20 mouse cellular contexts compared by ENCODE assay signal in genomic region chr13:34152695-34153094, GRCm38 (mm10). TPM values are rescaled to one million over a fixed set of nuclear protein-coding genes. Genes with fewer than 3 reads are reported as not detected.
A peak's percentile ranks its signal among the peaks of the same experiment; 100 is the strongest.
DNase-seq lines count a peak whose midpoint lies in the region; ATAC-seq and TF ChIP-seq lines count a peak whose summit lies in the region.
"Had no signal": no experiment of that assay in that cellular context is flagged by ENCODE, and none has a peak within 500 bp of the region (broad histone marks: within the 10 kb centered on the region; RNA-seq: fewer than 3 reads in every experiment).

No protein-coding gene starts in this region.

- WGBS in kidney, embryonic 15.5 days, result 74% methylated on average over 7 of the region's 7 CpGs

- peak; percentile 21 for DNase-seq in embryo, embryonic 11 days
- no peak for DNase-seq in embryo, embryonic 10.5 days (ENCODE audit: low spot score)
- DNase-seq in kidney, adult 18-20 months, result peak; percentile 38
- no peak for DNase-seq in ES-E14 (ENCODE audit: low read depth, low spot score)
- peak; percentile 46 for DNase-seq in kidney, postnatal 14 days
- DNase-seq in spleen, adult 12 weeks (ENCODE audit: low spot score), result no peak
- no peak for DNase-seq in T-cell, adult 2 months (ENCODE audit: low spot score)
- DNase-seq: adrenal gland, adult 2 months; cerebellum, adult 18-20 months; gastrocnemius, postnatal 25 days; lung, postnatal 10 days had no signal

- H3K27me3 ChIP-seq in kidney, embryonic 15.5 days, result no peaks in the 10 kb centered on the region
- H3K27me3 ChIP-seq: CH12.LX; embryonic facial prominence, embryonic 15.5 days; heart, embryonic 15.5 days; hindbrain, embryonic 12.5 days; limb, embryonic 13.5 days; neural tube, embryonic 12.5 days had no signal

- no peak overlapping the region for H3K9ac ChIP-seq in kidney, embryonic 15.5 days
- H3K9ac ChIP-seq in ES-E14 (ENCODE audit: insufficient read depth, low read depth, low read length, poor library complexity, severe bottlenecking), result no peak overlapping the region
- H3K9ac ChIP-seq: embryonic facial prominence, embryonic 15.5 days; heart, embryonic 15.5 days; hindbrain, embryonic 12.5 days; limb, embryonic 13.5 days; liver, embryonic 15.5 days; neural tube, embryonic 12.5 days had no signal

- H3K36me3 ChIP-seq in kidney, embryonic 15.5 days, result no peaks in the 10 kb centered on the region
- H3K36me3 ChIP-seq in ES-E14 (ENCODE audit: control insufficient read depth, insufficient read depth, low read length, poor library complexity, severe bottlenecking), result no peaks in the 10 kb centered on the region
- H3K36me3 ChIP-seq: embryonic facial prominence, embryonic 15.5 days; heart, embryonic 15.5 days; hindbrain, embryonic 12.5 days; limb, embryonic 13.5 days; liver, embryonic 15.5 days; neural tube, embryonic 12.5 days had no signal

- ATAC-seq in kidney, embryonic 15.5 days (replicated peaks; ENCODE audit: low FRiP score), result no peak

- in situ Hi-C loops in ES-E14 (cut with MboI; ENCODE audit: low sequenced_read_pairs in 2 of 2, unreplicated experiment in 2 of 2), result no loop called here

- no peak overlapping the region for H3K4me2 ChIP-seq in kidney, embryonic 15.5 days
- H3K4me2 ChIP-seq: embryonic facial prominence, embryonic 15.5 days; heart, embryonic 15.5 days; hindbrain, embryonic 12.5 days; limb, embryonic 13.5 days; liver, embryonic 15.5 days; neural tube, embryonic 12.5 days had no signal

- H3K9me3 ChIP-seq in kidney, embryonic 15.5 days (replicated peaks), result no peaks in the 10 kb centered on the region
- no peaks in the 10 kb centered on the region for H3K9me3 ChIP-seq in ES-E14 (ENCODE audit: control insufficient read depth, insufficient read depth, low read depth, low read length)
- H3K9me3 ChIP-seq: embryonic facial prominence, embryonic 15.5 days; heart, embryonic 15.5 days; hindbrain, embryonic 12.5 days; limb, embryonic 13.5 days; liver, embryonic 15.5 days; megakaryocyte, embryonic 14.5 days; neural tube, embryonic 12.5 days had no signal

- no peak overlapping the region for H3K4me3 ChIP-seq in kidney, embryonic 15.5 days (replicated peaks)
- H3K4me3 ChIP-seq in ES-E14 (ENCODE audit: insufficient read depth in 1 of 2, low read depth in 1 of 2, low read length in 2 of 2, poor library complexity in 1 of 2, severe bottlenecking in 1 of 2), result no peak overlapping the region
- H3K4me3 ChIP-seq: embryonic facial prominence, embryonic 15.5 days; heart, embryonic 15.5 days; hindbrain, embryonic 12.5 days; limb, embryonic 13.5 days; liver, embryonic 15.5 days; megakaryocyte, embryonic 14.5 days; neural tube, embryonic 12.5 days had no signal

- H3K27ac ChIP-seq in kidney, embryonic 15.5 days, result no peak overlapping the region
- H3K27ac ChIP-seq in ES-E14 (ENCODE audit: insufficient read depth, low read depth, low read length, poor library complexity, severe bottlenecking), result peak overlapping the region; percentile 83; the same call in 1 of the 2 replicates
- H3K27ac ChIP-seq: embryonic facial prominence, embryonic 15.5 days; hindbrain, embryonic 12.5 days; limb, embryonic 13.5 days; liver, embryonic 15.5 days; neural tube, embryonic 12.5 days had no signal

- H3K4me1 ChIP-seq in kidney, embryonic 15.5 days, result peaks cover 45% of the 10 kb centered on the region
- H3K4me1 ChIP-seq in ES-E14 (ENCODE audit: control insufficient read depth in 2 of 2, insufficient read depth in 2 of 2, low read length in 2 of 2, poor library complexity in 1 of 2), result peaks cover 31 to 32% of the 10 kb centered on the region in 2 experiments

TF ChIP-seq in ES-E14, 5 proteins besides CTCF, POLR2A, EP300 and RAD21:
- TF ChIP-seq ZNF384 (IDR thresholded peaks at IDR 0.05; ENCODE audit: low read depth, low read length) (no peak), HCFC1 (IDR thresholded peaks at IDR 0.05; ENCODE audit: borderline replicate concordance, insufficient read depth, low read length) (no peak), CHD2 (IDR thresholded peaks at IDR 0.05; ENCODE audit: low read depth, low read length) (no peak), MAFK (IDR thresholded peaks at IDR 0.05; ENCODE audit: insufficient read depth, low read depth, low read length) (no peak), ZC3H11A (IDR thresholded peaks at IDR 0.05; ENCODE audit: borderline replicate concordance, low read depth, low read length) (no peak)

RNA-seq across cellular contexts. Expression of gene Psmg4, which starts 10.1 kb away (rescaled TPM):
- 79.0 and 88.7 TPM in 2 replicates for polyA plus RNA-seq in kidney, embryonic 15.5 days (2015; fragmentation: Nextera tagmentation; extraction: Ambion mirVana)
- total RNA-seq in ES-E14 (2012; rRNA removed), result 80.1 and 99.8 TPM in 2 replicates

RNA-seq across cellular contexts. Expression of gene Tubb2b, which starts 22.4 kb away (rescaled TPM):
- 29.3 and 36.6 TPM in 2 replicates for polyA plus RNA-seq in kidney, embryonic 15.5 days (2015; fragmentation: Nextera tagmentation; extraction: Ambion mirVana)
- total RNA-seq in ES-E14 (2012; rRNA removed), result 122 and 139 TPM in 2 replicates

Comparison
In these comparisons a context has a peak if more than half of its experiments do, and no peak if none do; other contexts are left out.
1. DNase-seq: peak in embryo, embryonic 11 days (single experiment), kidney, adult 18-20 months (single experiment) and kidney, postnatal 14 days (single experiment); none in embryo, embryonic 10.5 days (single experiment), ES-E14 (single experiment), spleen, adult 12 weeks (single experiment) and T-cell, adult 2 months (single experiment).